Mouse (Mus musculus) limb, embryonic 13.5 days (tissue): Measurements from ENCODE around the gene Ifna16. TPM values are rescaled to one million over a fixed set of nuclear protein-coding genes. Genes with fewer than 3 reads are reported as not detected.

Experiments used
- ATAC-seq: fragments of 200-750 bp; cut with Nextera tagmentation; 2 replicates; pipeline ENCODE4 v1.8.0; 2017; ENCODE audit warnings: low read depth, moderate number of reproducible peaks, moderate TSS enrichment; ENCODE audit not compliant: low FRiP score
- H3K27ac ChIP-seq: fragments of 300-500 bp; sonication (generic); 2 replicates; pipeline ENCODE4 v1.5.1; 2015; ENCODE audit warnings: inconsistent platforms, mild to moderate bottlenecking, moderate library complexity
- H3K27me3 ChIP-seq: fragments of 300-500 bp; sonication (generic); 2 replicates; pipeline ENCODE4 v1.6.1; 2015; ENCODE audit warnings: mild to moderate bottlenecking, inconsistent platforms
- H3K36me3 ChIP-seq: fragments of 300-500 bp; sonication (generic); 2 replicates; pipeline ENCODE4 v1.6.1; 2015; ENCODE audit warnings: inconsistent platforms, mild to moderate bottlenecking, moderate library complexity
- H3K4me1 ChIP-seq: fragments of 300-500 bp; sonication (generic); 2 replicates; pipeline ENCODE4 v1.6.1; 2015; ENCODE audit warnings: inconsistent platforms
- H3K4me2 ChIP-seq: fragments of 300-500 bp; sonication (generic); replicated peaks from 2 replicates; pipeline ENCODE4 v1.6.1; 2015; ENCODE audit warnings: inconsistent platforms, mild to moderate bottlenecking, moderate library complexity
- H3K4me3 ChIP-seq: fragments of 300-500 bp; sonication (generic); 2 replicates; pipeline ENCODE4 v1.5.1; 2015; ENCODE audit warnings: moderate library complexity, mild to moderate bottlenecking, inconsistent platforms
- H3K9ac ChIP-seq: fragments of 300-500 bp; sonication (generic); 2 replicates; pipeline ENCODE4 v1.6.1; 2015; ENCODE audit warnings: mild to moderate bottlenecking, inconsistent platforms
- H3K9me3 ChIP-seq: fragments of 300-500 bp; sonication (generic); 2 replicates; pipeline ENCODE4 v1.6.1; 2016; ENCODE audit warnings: inconsistent platforms
- WGBS: fragments of 180-500 bp; shearing (Covaris S2); methylation state at CpG from one replicate; pipeline ENCODE4 v1.1.7; 2015; 5-methylcytosine and 5-hydroxymethylcytosine counted together
- polyA plus RNA-seq: library from polyadenylated mRNA; unstranded; fragments of >200 nt; fragmentation: Nextera tagmentation; extraction: Ambion mirVana; gene quantifications from 2 replicates; pipeline ENCODE4 v1.2.1, GENCODE M21; 2015

Gene Ifna16
- polyA plus RNA-seq, 1 experiment from 2014 or later: not detected

DNA sequence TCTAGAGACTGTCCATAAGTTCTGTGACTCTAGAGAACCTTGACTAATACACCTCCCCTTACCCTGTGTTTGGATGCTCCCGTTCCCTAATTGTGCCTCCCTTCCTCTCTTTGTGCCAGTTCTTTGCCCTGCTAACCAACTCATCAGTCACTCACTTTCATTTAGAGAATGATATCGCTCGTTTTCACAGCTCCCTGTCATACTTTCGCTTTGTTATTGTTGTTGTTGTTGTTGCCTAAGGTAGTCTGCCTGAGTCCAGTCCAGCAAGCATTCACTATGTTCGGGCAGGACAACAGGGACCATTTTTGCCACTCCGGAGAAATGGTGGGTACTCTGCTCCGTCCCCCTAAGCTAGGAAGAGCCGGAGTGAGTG is 36.0 kb downstream of the Ifna16 start:
- H3K4me2 ChIP-seq: peak overlapping the region; percentile 58
- 59% methylated on average over 8 of the region's 8 CpGs for WGBS
- no peaks in the 10 kb centered on the region for H3K9me3 ChIP-seq
- H3K27ac ChIP-seq: no peak overlapping the region
- ATAC-seq: no peak
- H3K4me3 ChIP-seq: peak overlapping the region; percentile 41
- no peaks in the 10 kb centered on the region for H3K27me3 ChIP-seq
- no peaks in the 10 kb centered on the region for H3K4me1 ChIP-seq
- H3K9ac ChIP-seq: peak overlapping the region; percentile 39; the same call in 1 of the 2 replicates
- H3K36me3 ChIP-seq: no peaks in the 10 kb centered on the region

DNA sequence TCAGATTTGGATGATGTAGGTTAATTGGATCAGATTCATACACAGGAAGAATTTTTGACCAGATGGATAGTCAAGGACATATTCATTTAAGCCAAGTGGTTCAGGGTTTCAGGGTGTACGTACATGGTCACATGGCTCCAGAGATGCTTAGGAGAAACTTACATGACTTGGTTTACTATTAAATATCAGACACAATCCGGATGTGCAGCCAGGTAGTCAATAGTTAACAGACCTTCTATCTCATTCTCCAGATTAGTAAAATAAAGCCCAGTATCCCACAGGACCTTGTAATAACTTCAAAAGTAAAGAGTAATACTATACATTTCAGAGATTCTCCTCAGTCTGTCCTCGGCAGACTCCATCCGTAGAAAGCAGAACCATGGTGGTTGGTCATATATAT is 42.4 kb downstream of the Ifna16 start, which contains the start of gene C87499:
C87499 (minus strand) TSS at position 101 of the 400 bp plus-strand sequence.
- ATAC-seq: no peak
- Histone ChIP-seq H3K4me2 (no peak within 1 kb of the TSS), H3K9ac (no peak within 1 kb of the TSS), H3K36me3 (no peaks in the 10 kb centered on the region), H3K27me3 (no peaks in the 10 kb centered on the region), H3K27ac (no peak within 1 kb of the TSS), H3K9me3 (no peaks in the 10 kb centered on the region), H3K4me3 (no peak within 1 kb of the TSS), H3K4me1 (no peaks in the 10 kb centered on the region)
- WGBS: 88% methylated on average over 4 of the region's 4 CpGs

Other genes starting within 250 kb of the Ifna16 start
- 6.8 TPM in 2 replicates for gene Hacd4, start 238.0 kb downstream of the Ifna16 start, polyA plus RNA-seq
- not detected in 2 replicates for gene Ifnb1, start 154.2 kb downstream of the Ifna16 start, polyA plus RNA-seq
- gene Ifna15, start 118.7 kb downstream of the Ifna16 start, polyA plus RNA-seq: not detected in 2 replicates
- gene Ifna14, start 105.1 kb downstream of the Ifna16 start, polyA plus RNA-seq: not detected in 2 replicates
- not detected in 2 replicates for gene Ifna9, start 84.5 kb downstream of the Ifna16 start, polyA plus RNA-seq
- gene Ifna12, start 73.5 kb downstream of the Ifna16 start, polyA plus RNA-seq: not detected in 2 replicates
- not detected in 2 replicates for gene C87499, start 42.5 kb downstream of the Ifna16 start, polyA plus RNA-seq
- not detected in 2 replicates for gene Ifna13, start 32.5 kb downstream of the Ifna16 start, polyA plus RNA-seq
- not detected in 2 replicates for gene Ifna2, start 7.0 kb upstream of the Ifna16 start, polyA plus RNA-seq
- gene Ifnab, start 14.4 kb upstream of the Ifna16 start, polyA plus RNA-seq: not detected in 2 replicates
- gene Gm26566, start 44.9 kb upstream of the Ifna16 start, polyA plus RNA-seq: 1.0 and 1.1 TPM in 2 replicates
- 123 and 130 TPM in 2 replicates for gene Klhl9, start 45.5 kb upstream of the Ifna16 start, polyA plus RNA-seq
- gene Gm13271, start 77.9 kb upstream of the Ifna16 start, polyA plus RNA-seq: not detected in 2 replicates
- 0.34 and 0.45 TPM in 2 replicates for gene Gm13283, start 83.2 kb upstream of the Ifna16 start, polyA plus RNA-seq
- 0.46 and 0.59 TPM in 2 replicates for gene Gm13290, start 96.9 kb upstream of the Ifna16 start, polyA plus RNA-seq
- gene Gm13289, start 100.0 kb upstream of the Ifna16 start, polyA plus RNA-seq: not detected in 2 replicates
- not detected in 2 replicates for gene Gm13272, start 102.9 kb upstream of the Ifna16 start, polyA plus RNA-seq
- gene Ifnz, start 105.2 kb upstream of the Ifna16 start, polyA plus RNA-seq: 0.27 and 0.41 TPM in 2 replicates
- gene Gm13276, start 108.8 kb upstream of the Ifna16 start, polyA plus RNA-seq: not detected in 2 replicates
- not detected in 2 replicates for gene Gm13277, start 111.7 kb upstream of the Ifna16 start, polyA plus RNA-seq
- not detected in 2 replicates for gene Gm13278, start 114.6 kb upstream of the Ifna16 start, polyA plus RNA-seq
- not detected in 2 replicates for gene Gm13275, start 117.6 kb upstream of the Ifna16 start, polyA plus RNA-seq
- gene Gm13279, start 120.5 kb upstream of the Ifna16 start, polyA plus RNA-seq: not detected in 2 replicates
- 0.76 and 1.0 TPM in 2 replicates for gene Gm13285, start 122.7 kb upstream of the Ifna16 start, polyA plus RNA-seq
- not detected in 2 replicates for gene Gm13287, start 126.3 kb upstream of the Ifna16 start, polyA plus RNA-seq
- gene Gm13288, start 128.6 kb upstream of the Ifna16 start, polyA plus RNA-seq: not detected in 2 replicates
- gene Ifna7, start 139.3 kb upstream of the Ifna16 start, polyA plus RNA-seq: not detected in 2 replicates
- not detected in 2 replicates for gene Ifna11, start 143.0 kb upstream of the Ifna16 start, polyA plus RNA-seq
- gene Ifna6, start 150.5 kb upstream of the Ifna16 start, polyA plus RNA-seq: not detected in 2 replicates
- not detected in 2 replicates for gene Ifna5, start 158.6 kb upstream of the Ifna16 start, polyA plus RNA-seq
- gene Ifna4, start 164.9 kb upstream of the Ifna16 start, polyA plus RNA-seq: not detected in 2 replicates
- gene Ifna1, start 173.2 kb upstream of the Ifna16 start, polyA plus RNA-seq: not detected in 2 replicates
- not detected in 2 replicates for gene Ifne, start 203.3 kb upstream of the Ifna16 start, polyA plus RNA-seq